Mouse (Mus musculus) stomach, postnatal 0 days (tissue): Measurements from ENCODE around the gene Rab6a. TPM values are rescaled to one million over a fixed set of nuclear protein-coding genes. Genes with fewer than 3 reads are reported as not detected.

Experiments used
- ATAC-seq: fragments of 200-750 bp; cut with Nextera tagmentation; 2 replicates; pipeline ENCODE4 v1.8.0; 2017; ENCODE audit not compliant: low FRiP score, low TSS enrichment
- DNase-seq: peaks from one replicate; pipeline ENCODE4 v3.0.0-alpha.2; 2016; ENCODE audit warnings: low spot score
- H3K27ac ChIP-seq: fragments of 300-500 bp; sonication (generic); replicated peaks from 2 replicates; pipeline ENCODE4 v1.5.1; 2014; ENCODE audit warnings: mild to moderate bottlenecking, control low read depth
- H3K27me3 ChIP-seq: fragments of 300-500 bp; sonication (generic); 2 replicates; pipeline ENCODE4 v1.6.1; 2014; ENCODE audit warnings: low read length; ENCODE audit not compliant: control insufficient read depth, insufficient read depth
- H3K36me3 ChIP-seq: fragments of 300-500 bp; sonication (generic); 2 replicates; pipeline ENCODE4 v1.6.1; 2014; ENCODE audit warnings: low read length, mixed read lengths; ENCODE audit not compliant: control insufficient read depth, insufficient read depth
- H3K4me1 ChIP-seq: fragments of 300-500 bp; sonication (generic); replicated peaks from 2 replicates; pipeline ENCODE4 v1.6.1; 2014; ENCODE audit warnings: antibody characterized with exemption; ENCODE audit not compliant: control insufficient read depth, insufficient read depth
- H3K4me2 ChIP-seq: fragments of 300-500 bp; sonication (generic); replicated peaks from 2 replicates; pipeline ENCODE4 v1.6.1; 2014; ENCODE audit warnings: low read depth, mild to moderate bottlenecking, control low read depth, moderate library complexity
- H3K4me3 ChIP-seq: fragments of 300-500 bp; sonication (generic); 2 replicates; pipeline ENCODE4 v1.5.1; 2014; ENCODE audit warnings: low read depth, low read length, control low read depth
- H3K9ac ChIP-seq: fragments of 300-500 bp; sonication (generic); 2 replicates; pipeline ENCODE4 v1.6.1; 2014; ENCODE audit warnings: mild to moderate bottlenecking, low read length, control low read depth, mixed read lengths
- H3K9me3 ChIP-seq: fragments of 300-500 bp; sonication (generic); 2 replicates; pipeline ENCODE4 v1.6.1; 2016; ENCODE audit warnings: low read length; ENCODE audit not compliant: control insufficient read depth
- CTCF ChIP-seq: IDR thresholded peaks from 2 replicates; pipeline ENCODE4 v1.5.1; 2016; ENCODE audit warnings: antibody characterized with exemption, low read depth, mild to moderate bottlenecking, moderate library complexity
- EP300 ChIP-seq: optimal IDR thresholded peaks from 2 replicates; pipeline ENCODE3; 2016; ENCODE audit warnings: antibody characterized with exemption
- WGBS: fragments of 180-500 bp; shearing (Covaris S2); extraction: QIAGEN DNeasy Blood & Tissue Kit; methylation state at CpG from one replicate; pipeline ENCODE4 v1.1.7; 2014; 5-methylcytosine and 5-hydroxymethylcytosine counted together
- polyA plus RNA-seq: library from polyadenylated mRNA; unstranded; fragments of >200 nt; fragmentation: Nextera tagmentation; extraction: Ambion mirVana; gene quantifications from 2 replicates; pipeline ENCODE4 v1.2.1, GENCODE M21; 2015

The Rab6a gene
- polyA plus RNA-seq, 1 experiment from 2014 or later = 76.3 TPM

DNA sequence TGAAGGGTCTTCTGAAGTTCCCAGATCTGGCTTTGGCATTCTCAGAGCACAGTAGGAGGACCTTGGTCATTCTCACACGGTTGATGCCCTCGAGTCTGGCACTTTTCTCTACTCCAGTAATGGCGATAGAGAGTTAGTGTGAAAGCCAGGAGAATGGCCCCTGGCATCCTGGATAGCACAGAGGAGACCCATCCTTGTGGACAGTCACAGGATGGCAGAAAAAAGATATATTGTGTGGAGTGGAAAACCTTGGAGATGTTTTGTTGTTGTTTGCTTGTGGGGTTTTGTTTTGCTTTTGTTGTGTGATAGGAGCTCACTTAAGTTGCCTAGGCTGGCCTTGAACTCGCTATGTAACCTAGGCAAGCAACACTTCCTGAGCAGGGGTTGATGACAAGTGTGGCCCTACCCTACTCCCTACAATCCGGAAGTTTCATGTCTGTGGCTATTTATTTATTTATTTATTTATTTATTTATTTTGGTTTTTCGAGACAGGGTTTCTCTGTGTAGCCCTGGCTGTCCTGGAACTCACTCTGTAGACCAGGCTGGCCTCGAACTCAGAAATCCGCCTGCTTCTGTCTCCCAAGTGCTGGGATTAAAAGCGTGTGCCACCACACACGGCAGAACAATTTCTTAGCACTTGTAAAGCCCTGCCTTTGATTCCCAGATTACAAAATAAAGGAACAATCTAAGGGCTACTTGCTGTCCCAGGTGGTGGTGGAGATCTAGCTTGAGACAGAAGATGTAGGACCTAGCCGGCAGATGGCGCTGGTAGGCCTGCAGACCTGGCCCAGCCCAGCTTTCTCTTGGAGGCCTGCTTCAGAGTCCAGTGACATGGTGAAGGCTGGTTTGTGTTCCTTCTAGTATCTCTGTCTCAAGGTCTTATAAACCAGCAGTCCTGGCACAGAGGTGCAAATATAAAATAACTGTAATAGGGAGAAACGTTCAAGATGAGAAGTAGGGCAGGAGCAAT is 78.1 kb downstream of the Rab6a start:
- ATAC-seq (peak; percentile 82), DNase-seq (peak; percentile 87)
- Histone ChIP-seq H3K4me3 (no peak overlapping the region), H3K27me3 (no peaks in the 10 kb centered on the region), H3K27ac (no peak overlapping the region), H3K9ac (no peak overlapping the region), H3K9me3 (no peaks in the 10 kb centered on the region), H3K36me3 (no peaks in the 10 kb centered on the region), H3K4me2 (no peak overlapping the region), H3K4me1 (no peaks in the 10 kb centered on the region)
- WGBS = 38% methylated on average over 13 of the region's 13 CpGs
- TF ChIP-seq EP300 = no peak
- peak; percentile 93 for TF ChIP-seq CTCF

DNA sequence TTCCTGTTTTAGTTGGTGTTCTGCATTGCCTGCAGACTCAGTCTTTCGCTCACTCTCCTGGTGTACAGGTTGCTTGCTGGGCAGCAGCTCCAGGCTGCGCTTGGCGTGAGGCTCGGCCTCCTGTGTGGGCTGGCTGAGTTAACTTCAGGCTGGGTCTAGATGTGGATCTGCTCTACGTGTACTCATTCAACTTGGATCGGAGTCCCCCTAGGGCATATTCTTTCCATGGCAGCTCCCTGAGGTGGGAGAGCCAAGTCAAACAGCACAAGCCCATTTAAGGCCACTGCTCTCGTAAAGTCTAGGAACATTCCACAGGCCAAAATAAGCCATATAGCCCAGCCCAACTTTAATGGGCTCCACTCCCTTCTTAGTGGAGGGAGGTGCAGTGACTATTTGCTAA is 81.3 kb downstream of the Rab6a start:
- TF ChIP-seq EP300 = no peak
- no peak for TF ChIP-seq CTCF
- H3K27ac ChIP-seq = no peak overlapping the region
- no peaks in the 10 kb centered on the region for H3K36me3 ChIP-seq
- ATAC-seq (no peak), DNase-seq (no peak)
- no peak overlapping the region for H3K9ac ChIP-seq
- no peaks in the 10 kb centered on the region for H3K27me3 ChIP-seq
- H3K9me3 ChIP-seq = no peaks in the 10 kb centered on the region
- H3K4me2 ChIP-seq = no peak overlapping the region
- no peaks in the 10 kb centered on the region for H3K4me1 ChIP-seq
- H3K4me3 ChIP-seq = no peak overlapping the region
- 71% methylated on average over 7 of the region's 7 CpGs for WGBS

Other genes with a start within 250 kb of the Rab6a start
- gene C2cd3, start 235.2 kb upstream of the Rab6a start, polyA plus RNA-seq = 5.2 and 5.6 TPM in 2 replicates
- 27.2 and 28.0 TPM in 2 replicates for gene Ppme1, start 235.1 kb upstream of the Rab6a start, polyA plus RNA-seq
- gene Ucp3, start 134.4 kb upstream of the Rab6a start, polyA plus RNA-seq = 1.4 and 1.7 TPM in 2 replicates
- gene Ucp2, start 114.1 kb upstream of the Rab6a start, polyA plus RNA-seq = 618 and 662 TPM in 2 replicates
- 0.45 and 0.54 TPM in 2 replicates for gene Dnajb13, start 92.5 kb upstream of the Rab6a start, polyA plus RNA-seq
- 25.2 and 27.2 TPM in 2 replicates for gene Coa4, start 70.3 kb upstream of the Rab6a start, polyA plus RNA-seq
- gene Mrpl48, start 891 bp downstream of the Rab6a start, polyA plus RNA-seq = 77.0 and 79.7 TPM in 2 replicates
- 8.7 and 10.4 TPM in 2 replicates for gene Plekhb1, start 55.0 kb downstream of the Rab6a start, polyA plus RNA-seq
- gene Fam168a, start 99.2 kb downstream of the Rab6a start, polyA plus RNA-seq = 15.5 and 17.4 TPM in 2 replicates